In genomic region chr6:99945691-99946090, GRCm38 (mm10) we compare ENCODE assay signal across 12 mouse cellular contexts.
"Had no signal": no experiment of that assay in that cellular context is flagged by ENCODE, and none has a peak within 500 bp of the region (broad histone marks: within the 10 kb centered on the region; RNA-seq: fewer than 3 reads in every experiment).

No protein-coding gene starts in this region.

- DNase-seq: retina, postnatal 1 day; right cerebral cortex, adult 18-20 months; right cerebral cortex, postnatal 14 days; right cerebral cortex, postnatal 25 days; right cerebral cortex, postnatal 4 days; spleen, adult 18-20 months; thymus, adult 18-20 months; thymus, adult 2 months; thymus, postnatal 14 days; thymus, postnatal 25 days; thymus, postnatal 36 days; thymus, postnatal 4 days had no signal
